Mouse (Mus musculus): ENCODE data around the gene Foxn1.

DNA sequence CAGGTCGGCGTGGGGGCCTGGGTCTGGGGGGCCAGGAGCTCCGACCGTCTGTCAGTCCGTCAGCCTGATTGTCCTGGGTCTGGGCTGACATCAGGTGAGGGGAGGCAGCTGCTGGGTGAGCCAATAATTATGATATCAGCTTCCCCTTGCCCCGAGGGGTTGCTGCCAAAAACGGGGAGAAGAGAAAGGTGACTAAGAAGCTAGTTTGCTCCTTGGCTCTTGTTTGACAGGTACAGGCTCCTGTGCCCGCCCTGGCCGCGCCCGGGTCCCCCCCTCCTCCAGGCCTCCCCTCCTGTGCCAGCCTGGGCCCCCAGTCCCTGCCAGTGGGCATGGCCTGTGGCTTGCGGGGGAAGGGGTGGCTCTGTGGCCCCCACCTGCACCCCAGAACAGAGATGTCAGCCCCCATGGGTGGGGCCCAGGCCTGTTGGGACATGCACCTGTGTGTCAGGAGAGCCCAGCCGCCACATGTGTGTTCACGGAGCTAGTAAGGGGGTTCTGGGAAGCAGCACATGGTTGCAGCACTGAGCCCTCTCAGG, at the start of gene Foxn1:
- TF ChIP-seq CTCF (IDR thresholded peaks at IDR 0.05) (no peak), EP300 (IDR thresholded peaks at IDR 0.05) (no peak)

Measured in lung, postnatal 0 days (tissue).